Mouse (Mus musculus) midbrain, embryonic 14.5 days (tissue): ENCODE results near the gene Olfr951. TPM values are rescaled to one million over a fixed set of nuclear protein-coding genes. Genes with fewer than 3 reads are reported as not detected.

Experiments used
- ATAC-seq: fragments of 200-750 bp; cut with Nextera tagmentation; 2 replicates; pipeline ENCODE4 v1.8.0; 2017; ENCODE audit warnings: moderate number of reproducible peaks, moderate library complexity; ENCODE audit not compliant: low FRiP score, low TSS enrichment
- DNase-seq: peaks from one replicate; pipeline ENCODE4 v3.0.0-alpha.2; 2015
- H3K27ac ChIP-seq: fragments of 300-500 bp; sonication (generic); replicated peaks from 2 replicates; pipeline ENCODE4 v1.5.1; 2014; ENCODE audit warnings: mild to moderate bottlenecking, low read depth, low read length, moderate library complexity
- H3K27me3 ChIP-seq: fragments of 300-500 bp; sonication (generic); 2 replicates; pipeline ENCODE4 v1.6.1; 2014; ENCODE audit warnings: low read length, control low read depth, mixed read lengths; ENCODE audit not compliant: control insufficient read depth, insufficient read depth
- H3K36me3 ChIP-seq: fragments of 300-500 bp; sonication (generic); 2 replicates; pipeline ENCODE4 v1.6.1; 2014; ENCODE audit warnings: low read length, control low read depth; ENCODE audit not compliant: control insufficient read depth, insufficient read depth
- H3K4me1 ChIP-seq: fragments of 300-500 bp; sonication (generic); 2 replicates; pipeline ENCODE4 v1.6.1; 2014; ENCODE audit warnings: mild to moderate bottlenecking, antibody characterized with exemption, low read length, control low read depth; ENCODE audit not compliant: control insufficient read depth, insufficient read depth
- H3K4me2 ChIP-seq: fragments of 300-500 bp; sonication (generic); 2 replicates; pipeline ENCODE4 v1.6.1; 2014; ENCODE audit warnings: mild to moderate bottlenecking, low read length, moderate library complexity
- H3K4me3 ChIP-seq: fragments of 300-500 bp; sonication (generic); replicated peaks from 2 replicates; pipeline ENCODE4 v1.5.1; 2014; ENCODE audit warnings: low read depth, low read length
- H3K9ac ChIP-seq: fragments of 300-500 bp; sonication (generic); replicated peaks from 2 replicates; pipeline ENCODE4 v1.6.1; 2014; ENCODE audit warnings: mild to moderate bottlenecking, low read length, moderate library complexity
- H3K9me3 ChIP-seq: fragments of 300-500 bp; sonication (generic); 2 replicates; pipeline ENCODE4 v1.6.1; 2016; ENCODE audit warnings: low read length, control low read depth, mixed read lengths; ENCODE audit not compliant: control insufficient read depth
- WGBS: fragments of 180-500 bp; shearing (Covaris S2); extraction: QIAGEN DNeasy Blood & Tissue Kit; methylation state at CpG from one replicate; pipeline ENCODE4 v1.1.7; 2014; 5-methylcytosine and 5-hydroxymethylcytosine counted together
- polyA plus RNA-seq: library from polyadenylated mRNA; unstranded; fragments of >200 nt; fragmentation: Nextera tagmentation; extraction: Ambion mirVana; gene quantifications from 2 replicates; pipeline ENCODE4 v1.2.1, GENCODE M21; 2014

Olfr951 gene
- not detected in 2 replicates for polyA plus RNA-seq

DNA sequence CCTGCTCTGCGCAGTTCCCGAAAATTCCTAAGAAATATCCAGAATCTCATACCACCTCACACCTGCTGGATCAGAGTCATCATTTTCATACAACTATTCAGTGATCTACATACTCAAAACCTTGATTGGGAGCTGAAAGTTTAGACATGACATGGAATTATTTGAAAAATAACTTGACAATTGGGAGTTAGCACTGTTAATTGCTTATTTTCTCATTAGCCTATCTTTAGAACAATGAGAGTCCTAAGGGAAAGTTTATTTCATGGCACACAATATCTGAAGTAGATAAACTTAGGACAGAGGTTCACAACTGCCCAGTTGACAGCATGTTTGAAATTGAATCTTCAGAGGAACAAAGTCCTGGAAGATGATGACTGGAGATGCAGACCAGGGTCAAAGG lies at the start of gene Olfr951:
Olfr951 (plus strand) TSS at position 301 of the 400 bp plus-strand sequence.
- no peak for ATAC-seq
- Histone ChIP-seq H3K4me2 (no peak within 1 kb of the TSS), H3K9me3 (no peaks in the 10 kb centered on the region), H3K27ac (no peak within 1 kb of the TSS), H3K4me1 (no peaks in the 10 kb centered on the region), H3K27me3 (no peaks in the 10 kb centered on the region), H3K4me3 (no peak within 1 kb of the TSS), H3K9ac (no peak within 1 kb of the TSS), H3K36me3 (no peaks in the 10 kb centered on the region)
- 97% methylated on average over 2 of the region's 2 CpGs for WGBS
- no peak for DNase-seq

GRCm38 (mm10) chr9:39427048-39427447 lies 39.8 kb downstream of the Olfr951 start, which contains the start of gene Olfr952:
Gene Olfr952 (minus strand): TSS chr9:39427148.
- Histone ChIP-seq H3K36me3 (no peaks in the 10 kb centered on the region), H3K9me3 (no peaks in the 10 kb centered on the region), H3K4me2 (no peak within 1 kb of the TSS), H3K27ac (no peak within 1 kb of the TSS), H3K4me1 (no peaks in the 10 kb centered on the region), H3K9ac (no peak within 1 kb of the TSS), H3K27me3 (no peaks in the 10 kb centered on the region), H3K4me3 (no peak within 1 kb of the TSS)
- DNase-seq (no peak), ATAC-seq (no peak)

Other genes with a start within 250 kb of the Olfr951 start
- gene Olfr943, start 221.1 kb upstream of the Olfr951 start, polyA plus RNA-seq, result not detected in 2 replicates
- gene Olfr944, start 185.5 kb upstream of the Olfr951 start, polyA plus RNA-seq, result not detected in 2 replicates
- gene Olfr1537, start 137.4 kb upstream of the Olfr951 start, polyA plus RNA-seq, result not detected in 2 replicates
- not detected in 2 replicates for gene Olfr945, start 110.6 kb upstream of the Olfr951 start, polyA plus RNA-seq
- gene Olfr948, start 61.4 kb upstream of the Olfr951 start, polyA plus RNA-seq, result not detected in 2 replicates
- not detected in 2 replicates for gene Olfr952, start 39.7 kb downstream of the Olfr951 start, polyA plus RNA-seq
- gene Olfr954, start 69.3 kb downstream of the Olfr951 start, polyA plus RNA-seq, result not detected in 2 replicates
- not detected in 2 replicates for gene Olfr955, start 84.5 kb downstream of the Olfr951 start, polyA plus RNA-seq
- not detected in 2 replicates for gene Olfr44, start 106.6 kb downstream of the Olfr951 start, polyA plus RNA-seq
- not detected in 2 replicates for gene Olfr957, start 128.4 kb downstream of the Olfr951 start, polyA plus RNA-seq
- gene Olfr958, start 166.6 kb downstream of the Olfr951 start, polyA plus RNA-seq, result not detected in 2 replicates
- gene Olfr959, start 188.2 kb downstream of the Olfr951 start, polyA plus RNA-seq, result not detected in 2 replicates
- 127 and 131 TPM in 2 replicates for gene AW551984, start 217.0 kb downstream of the Olfr951 start, polyA plus RNA-seq
- not detected in 2 replicates for gene Olfr148, start 223.2 kb downstream of the Olfr951 start, polyA plus RNA-seq
- gene Olfr960, start 234.0 kb downstream of the Olfr951 start, polyA plus RNA-seq, result not detected in 2 replicates